Mouse (Mus musculus) olfactory bulb, adult 2 months (tissue): ENCODE data around the gene Jmjd7. TPM values are rescaled to one million over a fixed set of nuclear protein-coding genes. Genes with fewer than 3 reads are reported as not detected.
A peak's percentile ranks its signal among the peaks of the same experiment; 100 is the strongest.

Source experiments
- H3K27ac ChIP-seq: fragments of 200-500 bp; 2 replicates; pipeline ENCODE4 v1.5.1; 2012; ENCODE audit warnings: low read depth, low read length; ENCODE audit not compliant: insufficient read depth
- H3K4me1 ChIP-seq: fragments of 200-500 bp; 2 replicates; pipeline ENCODE4 v1.6.1; 2012; ENCODE audit warnings: low read length; ENCODE audit not compliant: control insufficient read depth, insufficient read depth
- H3K4me3 ChIP-seq: fragments of 200-500 bp; 2 replicates; pipeline ENCODE4 v1.5.1; 2012; ENCODE audit warnings: mild to moderate bottlenecking, low read depth, low read length, moderate library complexity; ENCODE audit not compliant: insufficient read depth
- CTCF ChIP-seq: fragments of 200-500 bp; IDR thresholded peaks from 2 replicates; pipeline ENCODE4 v1.5.1; 2012; ENCODE audit warnings: low read depth, mild to moderate bottlenecking, low read length, moderate library complexity; ENCODE audit not compliant: insufficient read depth
- POLR2A ChIP-seq: fragments of 200-500 bp; IDR thresholded peaks from 2 replicates; pipeline ENCODE4 v1.6.1; 2012; ENCODE audit warnings: mild to moderate bottlenecking, low read depth, low read length, moderate library complexity; ENCODE audit not compliant: insufficient read depth
- WGBS: fragments of 180-500 bp; shearing (Covaris S2); methylation state at CpG from one replicate; pipeline ENCODE4 v1.1.7; 2018; 5-methylcytosine and 5-hydroxymethylcytosine counted together
- polyA plus RNA-seq: library from polyadenylated mRNA; stranded (reverse); fragments of >200 nt; gene quantifications from 2 replicates; pipeline ENCODE4 v1.2.4, GENCODE M21; 2012; ENCODE audit warnings: low replicate concordance; ENCODE audit not compliant: missing spikeins, insufficient read depth, insufficient read length

Gene Jmjd7
- polyA plus RNA-seq, 1 experiment, result not detected

GRCm38 (mm10) chr2:119993515-119993914 is 33.8 kb upstream of the Jmjd7 start:
- H3K27ac ChIP-seq, result peak overlapping the region; percentile 10; the same call in 1 of the 2 replicates
- TF ChIP-seq POLR2A (no peak), CTCF (no peak)
- 24% methylated on average over 2 of the region's 2 CpGs for WGBS
- peaks cover 26% of the 10 kb centered on the region for H3K4me1 ChIP-seq
- H3K4me3 ChIP-seq, result no peak overlapping the region

GRCm38 (mm10) chr2:119994839-119995238 is 32.4 kb upstream of the Jmjd7 start:
- H3K4me3 ChIP-seq, result no peak overlapping the region
- WGBS, result 83% methylated on average over 6 of the region's 6 CpGs
- peak overlapping the region; percentile 23 for H3K27ac ChIP-seq
- TF ChIP-seq CTCF, result no peak
- TF ChIP-seq POLR2A, result no peak
- peaks cover 24% of the 10 kb centered on the region for H3K4me1 ChIP-seq

- H3K4me3 ChIP-seq, result no peak overlapping the region
- peaks cover 22% of the 10 kb centered on the region for H3K4me1 ChIP-seq
- TF ChIP-seq CTCF (no peak), POLR2A (no peak)
- WGBS, result 38% methylated on average over 9 of the region's 9 CpGs
- H3K27ac ChIP-seq, result peak overlapping the region; percentile 29
Observed at GRCm38 (mm10) chr2:119995391-119996281, 31.6 kb upstream of the Jmjd7 start.

- Histone ChIP-seq H3K4me3 (no peak overlapping the region), H3K4me1 (peaks cover 31% of the 10 kb centered on the region), H3K27ac (no peak overlapping the region)
- TF ChIP-seq CTCF (no peak), POLR2A (no peak)
- 87% methylated on average over 4 of the region's 4 CpGs for WGBS
Observed at GRCm38 (mm10) chr2:119997354-119997753, 29.9 kb upstream of the Jmjd7 start.

DNA sequence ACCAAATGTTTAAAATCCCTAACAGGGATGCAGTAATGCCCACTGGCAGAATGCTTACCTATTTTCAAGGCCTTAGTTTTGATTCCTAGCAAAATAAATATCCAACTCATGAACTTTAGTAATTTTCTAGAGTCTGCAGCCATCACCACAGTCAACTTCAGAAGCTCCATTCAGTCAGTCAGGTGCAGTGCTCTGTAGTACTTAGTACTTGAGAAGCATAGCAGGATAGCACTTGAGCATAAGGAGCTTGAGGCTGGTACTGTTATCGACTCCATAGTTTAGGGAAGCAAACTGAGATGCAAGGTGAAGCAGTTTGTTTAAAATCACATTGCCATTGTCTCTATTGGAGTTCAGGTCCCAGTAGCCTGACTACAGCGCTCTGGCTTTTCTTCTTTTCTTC is 27.6 kb upstream of the Jmjd7 start:
- H3K4me3 ChIP-seq, result no peak overlapping the region
- 95% methylated on average over 2 of the region's 2 CpGs for WGBS
- TF ChIP-seq CTCF, result no peak
- TF ChIP-seq POLR2A, result no peak
- H3K27ac ChIP-seq, result no peak overlapping the region
- peaks cover 28% of the 10 kb centered on the region for H3K4me1 ChIP-seq

GRCm38 (mm10) chr2:120000882-120001584 is 26.2 kb upstream of the Jmjd7 start:
- TF ChIP-seq CTCF (no peak), POLR2A (no peak)
- Histone ChIP-seq H3K27ac (no peak overlapping the region), H3K4me1 (peaks cover 19% of the 10 kb centered on the region), H3K4me3 (no peak overlapping the region)
- 71% methylated on average over 3 of the region's 3 CpGs for WGBS

GRCm38 (mm10) chr2:120001956-120002355 is 25.3 kb upstream of the Jmjd7 start:
- WGBS, result 70% methylated on average over 4 of the region's 4 CpGs
- Histone ChIP-seq H3K27ac (no peak overlapping the region), H3K4me3 (no peak overlapping the region), H3K4me1 (peaks cover 17% of the 10 kb centered on the region)
- TF ChIP-seq POLR2A (no peak), CTCF (no peak)

DNA sequence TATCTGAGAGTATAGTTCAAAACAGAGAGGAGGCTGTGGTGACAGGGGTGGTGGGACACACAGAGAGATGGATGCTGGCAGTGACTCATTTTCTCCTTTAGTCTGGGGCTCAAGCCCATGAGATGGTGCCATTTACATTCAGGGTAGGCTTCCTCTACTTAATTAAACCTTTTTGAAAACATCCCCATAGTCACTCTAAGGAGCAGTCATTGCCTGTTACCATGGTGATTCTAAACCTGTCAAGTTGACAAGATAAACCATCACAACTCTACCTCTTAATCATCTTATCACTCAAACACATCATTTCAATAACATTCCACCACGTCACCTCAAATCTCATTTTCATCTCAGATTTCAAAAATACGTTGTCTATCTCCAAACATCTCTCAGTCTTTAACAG is 23.3 kb upstream of the Jmjd7 start:
- TF ChIP-seq CTCF, result no peak
- TF ChIP-seq POLR2A, result no peak
- no peak overlapping the region for H3K4me3 ChIP-seq
- 94% methylated on average over 2 of the region's 2 CpGs for WGBS

DNA sequence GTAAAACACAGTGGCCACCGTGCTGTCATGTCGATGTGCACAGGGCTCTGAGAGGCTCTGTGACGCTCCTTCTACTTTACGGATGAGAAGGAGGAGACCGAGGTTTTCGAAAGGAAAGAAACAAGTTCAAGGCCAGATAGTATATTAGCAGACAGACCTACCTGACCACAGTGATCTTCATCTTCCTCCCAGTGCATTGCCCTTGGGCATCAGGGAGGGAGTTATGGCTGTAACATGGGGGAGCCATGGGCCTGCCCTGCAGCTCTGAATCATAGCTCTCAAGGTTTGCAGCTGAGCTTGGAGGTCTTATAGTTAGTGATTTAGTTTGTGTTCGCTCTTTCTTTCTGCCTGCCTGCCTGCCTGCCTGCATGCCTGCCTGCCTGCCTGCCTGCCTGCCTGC is 20.6 kb upstream of the Jmjd7 start:
- 87% methylated on average over 7 of the region's 7 CpGs for WGBS
- Histone ChIP-seq H3K27ac (no peak overlapping the region), H3K4me3 (no peak overlapping the region), H3K4me1 (peaks cover 9% of the 10 kb centered on the region)
- TF ChIP-seq POLR2A (no peak), CTCF (no peak)

More for the DNA sequence above, 23.3 kb upstream of the Jmjd7 start:
- Histone ChIP-seq H3K4me1 (peaks cover 18% of the 10 kb centered on the region), H3K27ac (no peak overlapping the region)
